Mouse (Mus musculus) retina, postnatal 1 day (tissue): Measurements from ENCODE around the gene Olfr512.

Experiments
- DNase-seq: peaks from one replicate; pipeline ENCODE4 v3.0.0-alpha.2; 2012

The Olfr512 gene

GRCm38 (mm10) chr7:108713020-108713419, at the start of gene Olfr512:
Olfr512 (plus strand) TSS chr7:108713320.
- no peak for DNase-seq

GRCm38 (mm10) chr7:108666118-108666517, 47.0 kb upstream of the Olfr512 start, which contains the start of gene Olfr510:
Olfr510 (plus strand) TSS chr7:108666418.
- no peak for DNase-seq

- DNase-seq = no peak
Observed at GRCm38 (mm10) chr7:108671058-108671457, 42.1 kb upstream of the Olfr512 start.

GRCm38 (mm10) chr7:108678886-108679285, 34.2 kb upstream of the Olfr512 start:
- no peak for DNase-seq

GRCm38 (mm10) chr7:108750673-108751072, 37.6 kb downstream of the Olfr512 start, which contains the start of gene Olfr513:
Olfr513 (plus strand) TSS chr7:108750973.
- DNase-seq = no peak

GRCm38 (mm10) chr7:108760411-108760810, 47.3 kb downstream of the Olfr512 start:
- peak; percentile 73 for DNase-seq
